Mouse (Mus musculus) spleen, adult 2 months (tissue): ENCODE measurements around the gene Prkab1.

Source experiments
- CTCF ChIP-seq: fragments of 200-500 bp; IDR thresholded peaks from 2 replicates; pipeline ENCODE4 v1.5.1; 2011; ENCODE audit warnings: mild to moderate bottlenecking, inconsistent platforms; ENCODE audit not compliant: insufficient read depth, insufficient read length, insufficient replicate concordance; ENCODE audit errors: extremely low read depth
- POLR2A ChIP-seq: fragments of 200-500 bp; IDR thresholded peaks from 2 replicates; pipeline ENCODE4 v1.6.1; 2011; ENCODE audit warnings: low read depth, low read length, inconsistent platforms

- TF ChIP-seq CTCF (no peak), POLR2A (no peak)
These were observed 21.9 kb upstream of the Prkab1 start for GRCm38 (mm10) chr5:116046246-116046645.
